Mouse (Mus musculus) ES-Bruce4 (cell line): ENCODE data around the gene Ap1m2. TPM values are rescaled to one million over a fixed set of nuclear protein-coding genes. Genes with fewer than 3 reads are reported as not detected.

Experiments used
- H3K27ac ChIP-seq: 2 replicates; pipeline ENCODE4 v1.5.1; 2012; ENCODE audit warnings: low read length, inconsistent platforms; ENCODE audit not compliant: insufficient read depth
- H3K27me3 ChIP-seq: 2 replicates; pipeline ENCODE4 v1.6.1; 2012; ENCODE audit warnings: mild to moderate bottlenecking, low read length, inconsistent platforms; ENCODE audit not compliant: control insufficient read depth, poor library complexity, insufficient read depth, severe bottlenecking
- H3K36me3 ChIP-seq: 2 replicates; pipeline ENCODE4 v1.6.1; 2012; ENCODE audit warnings: inconsistent platforms, mild to moderate bottlenecking, low read length, moderate library complexity; ENCODE audit not compliant: control insufficient read depth, poor library complexity, insufficient read depth, severe bottlenecking
- H3K4me1 ChIP-seq: one replicate; pipeline ENCODE4 v1.8.1; 2011; ENCODE audit warnings: low read length; ENCODE audit not compliant: control insufficient read depth, insufficient read depth
- H3K4me3 ChIP-seq: 2 replicates; pipeline ENCODE4 v1.5.1; 2011; ENCODE audit warnings: low read depth, mild to moderate bottlenecking, low read length
- H3K9ac ChIP-seq: 2 replicates; pipeline ENCODE4 v1.6.1; 2012; ENCODE audit warnings: low read depth, mild to moderate bottlenecking, inconsistent platforms; ENCODE audit not compliant: poor library complexity, severe bottlenecking
- H3K9me3 ChIP-seq: replicated peaks from 2 replicates; pipeline ENCODE4 v1.6.1; 2012; ENCODE audit warnings: mild to moderate bottlenecking, low read length, inconsistent platforms; ENCODE audit not compliant: control insufficient read depth, poor library complexity, insufficient read depth, severe bottlenecking
- CTCF ChIP-seq: IDR thresholded peaks from one replicate; pipeline ENCODE4 v1.8.1; 2011; ENCODE audit warnings: low read depth, low read length
- EP300 ChIP-seq: IDR thresholded peaks from 2 replicates; pipeline ENCODE4 v1.6.1; 2011; ENCODE audit warnings: low read depth, low read length; ENCODE audit not compliant: insufficient read depth
- POLR2A ChIP-seq: IDR thresholded peaks from one replicate; pipeline ENCODE4 v1.8.1; 2011; ENCODE audit warnings: low read length; ENCODE audit not compliant: insufficient read depth
- polyA plus RNA-seq: library from polyadenylated mRNA; stranded (reverse); fragments of >200 nt; gene quantifications from 2 replicates; pipeline ENCODE4 v1.2.4, GENCODE M21; 2011; ENCODE audit warnings: low read depth; ENCODE audit not compliant: missing spikeins, insufficient read depth, insufficient read length

The Ap1m2 gene
- polyA plus RNA-seq, 1 experiment, result 83.3 TPM

DNA sequence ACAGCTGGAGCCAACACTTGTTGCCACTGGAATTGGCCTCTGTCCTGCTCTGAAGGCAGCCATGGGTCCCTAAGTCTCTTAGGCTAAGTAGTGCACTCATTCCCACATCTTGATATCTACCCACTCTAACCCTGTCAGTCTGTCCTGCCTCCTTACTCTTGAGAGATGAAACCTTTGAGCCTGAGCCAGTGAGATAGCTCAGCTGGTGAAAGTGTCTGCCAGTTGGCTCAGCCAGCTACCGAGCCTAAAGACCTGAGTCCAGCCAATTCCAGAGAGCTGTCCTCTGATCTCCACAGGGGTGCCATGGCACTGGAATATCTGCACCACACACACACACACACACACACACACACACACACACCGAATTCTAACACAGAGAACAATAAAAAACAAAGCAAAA is 61.6 kb downstream of the Ap1m2 start:
- H3K27ac ChIP-seq, result no peak overlapping the region
- TF ChIP-seq CTCF, result no peak
- no peak overlapping the region for H3K4me3 ChIP-seq
- no peaks in the 10 kb centered on the region for H3K27me3 ChIP-seq
- peaks cover 2% of the 10 kb centered on the region for H3K4me1 ChIP-seq
- H3K36me3 ChIP-seq, result no peaks in the 10 kb centered on the region
- H3K9me3 ChIP-seq, result no peaks in the 10 kb centered on the region
- H3K9ac ChIP-seq, result no peak overlapping the region

DNA sequence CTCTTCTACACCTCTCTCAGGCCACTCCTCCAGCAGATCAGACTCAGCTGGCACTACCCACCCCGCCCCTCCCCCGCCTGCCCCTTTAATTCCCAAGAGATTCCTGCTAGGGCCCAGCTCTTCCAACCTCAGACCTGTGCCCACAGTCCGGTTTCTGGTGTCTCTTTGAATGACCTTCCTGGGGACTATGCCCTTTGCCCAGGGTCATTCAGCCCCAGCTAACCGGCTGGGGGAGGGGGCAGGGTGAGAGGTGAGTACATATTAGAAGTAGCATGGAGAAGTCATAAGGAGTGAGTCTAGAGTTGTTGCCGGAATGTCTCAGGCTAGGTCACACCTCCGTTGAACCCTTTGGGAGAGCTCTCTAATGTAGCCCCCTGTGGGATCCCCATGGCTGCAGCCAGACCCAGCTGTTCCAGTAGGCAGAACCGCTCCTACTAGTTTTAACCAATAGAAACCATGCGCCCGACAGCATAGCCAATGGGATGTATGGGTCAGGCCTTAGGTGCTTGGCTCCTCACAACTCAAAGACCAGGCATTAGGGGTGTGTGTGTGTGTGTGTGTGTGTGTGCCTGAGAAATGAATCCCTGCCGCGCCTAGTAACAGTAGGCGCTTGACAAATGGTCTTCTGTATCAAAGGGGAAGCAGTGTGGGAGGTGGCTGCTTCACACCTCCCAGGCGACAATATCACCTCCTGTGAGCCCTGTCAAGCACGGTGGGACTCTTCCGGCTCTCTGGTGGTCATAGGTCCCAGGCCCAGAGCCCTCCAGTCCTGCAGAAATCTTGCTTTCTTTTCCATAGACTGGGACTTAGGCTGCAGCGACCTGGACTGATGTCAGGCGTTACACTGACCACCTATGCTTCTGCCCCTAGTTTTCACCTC is 62.3 kb downstream of the Ap1m2 start:
- no peak overlapping the region for H3K27ac ChIP-seq
- H3K9me3 ChIP-seq, result no peaks in the 10 kb centered on the region
- H3K36me3 ChIP-seq, result no peaks in the 10 kb centered on the region
- no peak overlapping the region for H3K9ac ChIP-seq
- H3K4me3 ChIP-seq, result no peak overlapping the region
- TF ChIP-seq CTCF (no peak), POLR2A (no peak), EP300 (no peak)
- peaks cover 2% of the 10 kb centered on the region for H3K4me1 ChIP-seq
- H3K27me3 ChIP-seq, result no peaks in the 10 kb centered on the region

DNA sequence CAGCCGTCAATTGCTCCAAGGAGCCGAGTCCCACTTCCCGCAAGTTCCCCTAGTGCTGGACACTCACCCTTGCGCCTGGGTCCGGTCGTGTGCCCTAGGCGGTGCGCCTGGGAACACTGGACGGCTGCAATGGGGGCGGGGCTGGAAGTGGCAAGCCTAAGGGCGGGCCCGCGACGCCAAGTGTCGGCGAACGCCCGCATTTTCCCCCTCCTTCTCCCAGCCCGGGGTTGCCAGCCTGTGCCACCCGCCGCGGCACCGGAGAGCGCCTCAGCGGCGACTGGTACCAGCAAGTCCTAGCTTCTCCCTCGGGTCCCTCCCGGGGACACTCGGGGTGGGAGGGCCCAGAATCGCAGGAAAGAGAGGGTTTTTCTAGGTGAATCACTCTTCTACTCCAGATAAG is 63.8 kb downstream of the Ap1m2 start, which contains the start of gene S1pr5:
Gene S1pr5 (minus strand): TSS at position 118 of the 400 bp plus-strand sequence.
- TF ChIP-seq POLR2A (no peak), CTCF (no peak), EP300 (no peak)
- Histone ChIP-seq H3K9ac (peak within 1 kb of the TSS; percentile 50), H3K9me3 (no peaks in the 10 kb centered on the region), H3K36me3 (no peaks in the 10 kb centered on the region), H3K27ac (no peak within 1 kb of the TSS), H3K27me3 (0 out of 2 replicates have a peak, but pooled peaks cover 4% of the 10 kb centered on the region), H3K4me3 (peak within 1 kb of the TSS; percentile 45), H3K4me1 (peaks cover 2% of the 10 kb centered on the region)

DNA sequence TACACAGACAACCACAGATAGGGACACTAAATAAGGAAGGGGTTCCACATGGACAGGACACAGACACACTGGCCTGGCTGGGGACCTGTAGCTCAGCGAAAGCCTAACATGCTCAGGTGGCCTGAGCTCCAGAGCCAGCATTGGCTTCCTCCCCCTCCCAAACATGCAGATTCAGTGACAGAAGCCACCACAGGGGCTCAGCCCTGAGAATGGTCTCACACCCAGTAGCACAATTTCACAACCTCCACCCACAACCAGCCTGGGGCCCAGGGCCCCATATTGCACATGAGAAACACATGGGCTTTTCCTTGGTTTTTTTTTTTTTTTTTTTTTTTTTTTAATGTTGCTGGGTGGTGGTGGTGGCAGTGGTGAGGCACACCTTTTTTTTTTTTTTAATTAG is 65.8 kb downstream of the Ap1m2 start:
- Histone ChIP-seq H3K4me1 (peaks cover 4% of the 10 kb centered on the region), H3K27ac (no peak overlapping the region), H3K36me3 (no peaks in the 10 kb centered on the region), H3K9ac (no peak overlapping the region), H3K9me3 (no peaks in the 10 kb centered on the region), H3K27me3 (0 out of 2 replicates have a peak, but pooled peaks cover 7% of the 10 kb centered on the region), H3K4me3 (no peak overlapping the region)
- TF ChIP-seq EP300 (no peak), CTCF (no peak), POLR2A (no peak)

DNA sequence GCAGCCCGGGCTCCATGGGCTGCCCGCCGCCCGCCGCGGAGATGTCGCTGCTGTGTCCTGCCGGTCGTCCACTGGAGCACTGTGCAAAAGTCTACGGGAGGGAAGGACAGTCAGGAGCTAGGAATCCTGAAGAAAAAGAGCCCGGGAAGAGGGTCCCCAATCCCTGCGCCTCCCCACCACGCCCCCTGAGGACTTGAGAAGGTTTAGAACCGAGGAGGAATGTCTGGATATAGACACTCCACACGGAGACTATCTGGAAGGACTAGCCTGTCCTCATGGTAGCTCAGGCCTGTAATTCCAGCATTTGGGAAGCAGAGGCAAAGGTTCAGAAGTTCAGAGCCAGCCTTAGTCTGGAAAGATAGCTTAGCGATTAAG is 67.0 kb downstream of the Ap1m2 start:
- no peak overlapping the region for H3K27ac ChIP-seq
- peak overlapping the region; percentile 26 for H3K9ac ChIP-seq
- no peak for TF ChIP-seq POLR2A
- no peak for TF ChIP-seq CTCF
- no peak for TF ChIP-seq EP300
- peak overlapping the region; percentile 70 for H3K4me3 ChIP-seq
- no peaks in the 10 kb centered on the region for H3K36me3 ChIP-seq
- 0 out of 2 replicates have a peak, but pooled peaks cover 7% of the 10 kb centered on the region for H3K27me3 ChIP-seq
- peaks cover 1% of the 10 kb centered on the region for H3K4me1 ChIP-seq
- H3K9me3 ChIP-seq, result no peaks in the 10 kb centered on the region

DNA sequence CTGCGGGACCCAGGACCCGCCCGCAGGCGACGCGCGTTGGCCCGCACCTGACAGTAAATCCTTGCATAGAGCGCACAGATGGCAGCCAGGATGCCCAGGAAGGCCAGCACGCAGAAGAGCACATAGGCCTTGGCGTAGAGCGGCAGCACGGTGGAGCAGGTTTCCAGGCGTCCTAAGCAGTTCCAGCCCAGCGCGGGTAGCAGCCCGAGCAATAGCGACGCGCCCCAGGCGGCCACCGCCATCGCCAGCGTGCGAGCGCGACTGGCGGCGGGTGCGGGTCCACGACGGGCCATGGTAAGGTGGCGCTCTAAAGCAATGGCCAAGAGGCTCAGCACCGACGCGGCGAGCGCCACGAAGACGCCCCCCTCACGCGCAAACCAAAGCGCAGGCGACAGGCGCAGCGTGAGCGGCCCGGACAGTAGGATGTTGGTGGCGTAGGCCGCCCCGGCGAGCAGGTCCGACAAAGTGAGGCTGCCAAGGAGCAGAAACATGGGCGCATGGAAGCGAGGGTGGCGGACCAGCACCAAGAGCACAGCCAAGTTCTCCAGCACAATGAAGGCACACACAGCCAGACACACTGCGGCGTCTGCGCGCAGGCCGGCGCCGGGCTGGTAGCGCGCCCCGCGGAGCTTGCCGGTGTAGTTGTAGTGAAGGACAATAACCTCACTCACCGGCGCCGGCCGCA is 67.6 kb downstream of the Ap1m2 start:
- TF ChIP-seq CTCF (no peak), POLR2A (no peak)
- Histone ChIP-seq H3K9ac (peak overlapping the region; percentile 26), H3K4me1 (peaks cover 1% of the 10 kb centered on the region), H3K27me3 (0 out of 2 replicates have a peak, but pooled peaks cover 7% of the 10 kb centered on the region), H3K9me3 (no peaks in the 10 kb centered on the region), H3K27ac (no peak overlapping the region), H3K4me3 (peak overlapping the region; percentile 70), H3K36me3 (no peaks in the 10 kb centered on the region)

Other genes starting within 250 kb of the Ap1m2 start
- gene Zglp1, start 245.2 kb downstream of the Ap1m2 start, polyA plus RNA-seq, result 2.5 TPM in 1 of 2 replicates, not detected in the other
- gene Gm49373, start 239.2 kb downstream of the Ap1m2 start, polyA plus RNA-seq, result 1.0 and 1.4 TPM in 2 replicates
- 25.9 and 38.8 TPM in 2 replicates for gene Fdx1l, start 238.7 kb downstream of the Ap1m2 start, polyA plus RNA-seq
- 4.7 and 6.3 TPM in 2 replicates for gene Gm38431, start 220.3 kb downstream of the Ap1m2 start, polyA plus RNA-seq
- 60.7 and 61.9 TPM in 2 replicates for gene Raver1, start 220.3 kb downstream of the Ap1m2 start, polyA plus RNA-seq
- gene Tyk2, start 181.1 kb downstream of the Ap1m2 start, polyA plus RNA-seq, result 15.5 and 17.8 TPM in 2 replicates
- gene Cdc37, start 162.4 kb downstream of the Ap1m2 start, polyA plus RNA-seq, result 164 and 171 TPM in 2 replicates
- 9.5 and 10.4 TPM in 2 replicates for gene Pde4a, start 146.6 kb downstream of the Ap1m2 start, polyA plus RNA-seq
- 19.5 and 19.6 TPM in 2 replicates for gene Keap1, start 73.0 kb downstream of the Ap1m2 start, polyA plus RNA-seq
- gene S1pr5, start 63.9 kb downstream of the Ap1m2 start, polyA plus RNA-seq, result 0.40 and 0.44 TPM in 2 replicates
- gene Atg4d, start 47.0 kb downstream of the Ap1m2 start, polyA plus RNA-seq, result 18.8 and 22.3 TPM in 2 replicates
- gene Kri1, start 24.4 kb downstream of the Ap1m2 start, polyA plus RNA-seq, result 35.9 and 41.7 TPM in 2 replicates
- 11.6 and 12.4 TPM in 2 replicates for gene Cdkn2d, start 20.9 kb downstream of the Ap1m2 start, polyA plus RNA-seq
- gene Slc44a2, start 8.4 kb upstream of the Ap1m2 start, polyA plus RNA-seq, result 64.9 and 66.4 TPM in 2 replicates
- 196 and 209 TPM in 2 replicates for gene Ilf3, start 55.5 kb upstream of the Ap1m2 start, polyA plus RNA-seq
- gene Qtrt1, start 99.5 kb upstream of the Ap1m2 start, polyA plus RNA-seq, result 40.0 and 48.2 TPM in 2 replicates
- gene Dnm2, start 112.6 kb upstream of the Ap1m2 start, polyA plus RNA-seq, result 86.2 and 88.6 TPM in 2 replicates
- 28.0 and 29.2 TPM in 2 replicates for gene Tmed1, start 197.9 kb upstream of the Ap1m2 start, polyA plus RNA-seq
- not detected in 2 replicates for gene AB124611, start 213.8 kb upstream of the Ap1m2 start, polyA plus RNA-seq
- gene Carm1, start 234.6 kb upstream of the Ap1m2 start, polyA plus RNA-seq, result 112 and 122 TPM in 2 replicates